Mouse (Mus musculus) heart, adult 2 months (tissue): Measurements from ENCODE around the gene Tchp.

Source experiments
- EP300 ChIP-seq: fragments of 200-500 bp; IDR thresholded peaks from 2 replicates; pipeline ENCODE4 v1.6.1; 2011; ENCODE audit warnings: low read depth, low read length, control low read depth; ENCODE audit not compliant: insufficient read depth
- POLR2A ChIP-seq: fragments of 200-500 bp; IDR thresholded peaks from 2 replicates; pipeline ENCODE4 v1.6.1; 2011; ENCODE audit warnings: mild to moderate bottlenecking, low read depth, low read length, control low read depth; ENCODE audit not compliant: insufficient read depth

GRCm38 (mm10) chr5:114689700-114690366 is 17.7 kb upstream of the Tchp start:
- TF ChIP-seq POLR2A (no peak), EP300 (no peak)
